Mouse (Mus musculus) heart, postnatal 0 days (tissue): ENCODE results near the gene Arfgap1. TPM values are rescaled to one million over a fixed set of nuclear protein-coding genes. Genes with fewer than 3 reads are reported as not detected.
A peak's percentile ranks its signal among the peaks of the same experiment; 100 is the strongest.

Source experiments
- ATAC-seq: fragments of 200-750 bp; cut with Nextera tagmentation; 2 replicates; pipeline ENCODE4 v1.8.0; 2017; ENCODE audit warnings: low read depth, moderate number of reproducible peaks, moderate library complexity; ENCODE audit not compliant: insufficient read depth
- DNase-seq: peaks from one replicate; pipeline ENCODE4 v3.0.0-alpha.2; 2016; ENCODE audit warnings: low spot score
- H3K27ac ChIP-seq: fragments of 300-500 bp; sonication (generic); 2 replicates; pipeline ENCODE4 v1.5.1; 2014; ENCODE audit warnings: low read depth, mild to moderate bottlenecking
- H3K27me3 ChIP-seq: fragments of 300-500 bp; sonication (generic); 2 replicates; pipeline ENCODE4 v1.6.1; 2014; ENCODE audit warnings: low read length, mixed read lengths; ENCODE audit not compliant: control insufficient read depth, insufficient read depth
- H3K36me3 ChIP-seq: fragments of 300-500 bp; sonication (generic); replicated peaks from 2 replicates; pipeline ENCODE4 v1.6.1; 2014; ENCODE audit warnings: low read length, mixed read lengths; ENCODE audit not compliant: control insufficient read depth, insufficient read depth
- H3K4me1 ChIP-seq: fragments of 300-500 bp; sonication (generic); 2 replicates; pipeline ENCODE4 v1.6.1; 2014; ENCODE audit warnings: antibody characterized with exemption; ENCODE audit not compliant: control insufficient read depth, insufficient read depth
- H3K4me2 ChIP-seq: fragments of 300-500 bp; sonication (generic); 2 replicates; pipeline ENCODE4 v1.6.1; 2014; ENCODE audit warnings: low read depth, mild to moderate bottlenecking, low read length, moderate library complexity
- H3K4me3 ChIP-seq: fragments of 300-500 bp; sonication (generic); 2 replicates; pipeline ENCODE4 v1.5.1; 2014; ENCODE audit warnings: low read depth, low read length
- H3K9ac ChIP-seq: fragments of 300-500 bp; sonication (generic); replicated peaks from 2 replicates; pipeline ENCODE4 v1.6.1; 2014; ENCODE audit warnings: low read depth, low read length, mixed read lengths
- H3K9me3 ChIP-seq: fragments of 300-500 bp; sonication (generic); replicated peaks from 2 replicates; pipeline ENCODE4 v1.6.1; 2016; ENCODE audit warnings: low read length; ENCODE audit not compliant: control insufficient read depth
- CTCF ChIP-seq: IDR thresholded peaks from 2 replicates; pipeline ENCODE4 v1.5.1; 2016; ENCODE audit warnings: antibody characterized with exemption, control low read depth, low read depth
- EP300 ChIP-seq: IDR thresholded peaks from 2 replicates; pipeline ENCODE4 v1.6.1; 2016; ENCODE audit warnings: antibody characterized with exemption, low read depth
- WGBS: fragments of 180-500 bp; shearing (Covaris S2); extraction: QIAGEN DNeasy Blood & Tissue Kit; methylation state at CpG from one replicate; pipeline ENCODE4 v1.1.7; 2014; 5-methylcytosine and 5-hydroxymethylcytosine counted together
- polyA plus RNA-seq: library from polyadenylated mRNA; unstranded; fragments of >200 nt; fragmentation: Nextera tagmentation; extraction: Ambion mirVana; gene quantifications from 2 replicates; pipeline ENCODE4 v1.2.1, GENCODE M21; 2015
- total RNA-seq: library from RNA; depleted of rRNA; stranded (reverse); fragments of >200 nt; gene quantifications from 2 replicates; pipeline ENCODE4 v1.2.3, GENCODE M21; 2014; ENCODE audit warnings: low replicate concordance; rRNA removed

Arfgap1 gene
- total and polyA plus RNA-seq, 2 experiments from 2014 or later, result 51.4 to 58.7 TPM

GRCm38 (mm10) chr2:180995457-180995856 lies 28.4 kb downstream of the Arfgap1 start:
- Histone ChIP-seq H3K9ac (no peak overlapping the region), H3K4me2 (no peak overlapping the region), H3K4me3 (no peak overlapping the region), H3K27me3 (0 out of 2 replicates have a peak, but pooled peaks cover 3% of the 10 kb centered on the region), H3K4me1 (no peaks in the 10 kb centered on the region), H3K27ac (no peak overlapping the region), H3K9me3 (no peaks in the 10 kb centered on the region), H3K36me3 (no peaks in the 10 kb centered on the region)
- ATAC-seq (no peak), DNase-seq (no peak)
- TF ChIP-seq EP300 (no peak), CTCF (no peak)
- WGBS, result 70% methylated on average over 4 of the region's 4 CpGs

DNA sequence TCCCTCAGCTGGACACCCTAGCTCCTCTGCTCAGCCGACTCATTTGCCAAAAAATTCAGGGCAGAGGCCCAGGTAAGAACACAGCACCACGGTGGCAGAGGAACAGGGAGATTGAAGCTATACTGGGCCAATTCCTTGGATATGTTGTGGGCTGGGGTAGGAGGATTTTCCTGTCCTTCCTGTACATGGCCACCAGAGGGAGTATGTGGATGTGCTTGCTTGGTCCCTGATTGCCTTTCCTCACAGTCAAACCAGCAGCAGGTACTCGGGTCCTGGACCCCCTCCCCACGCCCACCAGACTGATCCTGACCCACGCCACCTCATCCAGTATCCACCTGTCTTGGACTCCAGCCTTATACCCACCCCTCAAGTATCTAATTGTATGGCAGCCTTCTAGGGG lies 29.4 kb downstream of the Arfgap1 start:
- 14% methylated on average over 5 of the region's 5 CpGs for WGBS
- Histone ChIP-seq H3K4me3 (no peak overlapping the region), H3K9ac (no peak overlapping the region), H3K27ac (no peak overlapping the region), H3K4me2 (no peak overlapping the region), H3K4me1 (no peaks in the 10 kb centered on the region), H3K27me3 (0 out of 2 replicates have a peak, but pooled peaks cover 3% of the 10 kb centered on the region), H3K9me3 (no peaks in the 10 kb centered on the region), H3K36me3 (no peaks in the 10 kb centered on the region)
- no peak for TF ChIP-seq EP300
- peak; percentile 85 for TF ChIP-seq CTCF
- 0 out of 2 replicates have a peak, but pooled peaks have one; percentile 19 for ATAC-seq
- DNase-seq, result peak; percentile 47

- no peaks in the 10 kb centered on the region for H3K9me3 ChIP-seq
- H3K4me2 ChIP-seq, result no peak overlapping the region
- H3K4me1 ChIP-seq, result no peaks in the 10 kb centered on the region
- DNase-seq (no peak), ATAC-seq (no peak)
- 0 out of 2 replicates have a peak, but pooled peaks cover 3% of the 10 kb centered on the region for H3K27me3 ChIP-seq
- no peak overlapping the region for H3K4me3 ChIP-seq
- TF ChIP-seq CTCF (no peak), EP300 (no peak)
- H3K9ac ChIP-seq, result no peak overlapping the region
- H3K36me3 ChIP-seq, result no peaks in the 10 kb centered on the region
- 62% methylated on average over 3 of the region's 3 CpGs for WGBS
- no peak overlapping the region for H3K27ac ChIP-seq
Measured at GRCm38 (mm10) chr2:180996905-180997304, 29.9 kb downstream of the Arfgap1 start.

DNA sequence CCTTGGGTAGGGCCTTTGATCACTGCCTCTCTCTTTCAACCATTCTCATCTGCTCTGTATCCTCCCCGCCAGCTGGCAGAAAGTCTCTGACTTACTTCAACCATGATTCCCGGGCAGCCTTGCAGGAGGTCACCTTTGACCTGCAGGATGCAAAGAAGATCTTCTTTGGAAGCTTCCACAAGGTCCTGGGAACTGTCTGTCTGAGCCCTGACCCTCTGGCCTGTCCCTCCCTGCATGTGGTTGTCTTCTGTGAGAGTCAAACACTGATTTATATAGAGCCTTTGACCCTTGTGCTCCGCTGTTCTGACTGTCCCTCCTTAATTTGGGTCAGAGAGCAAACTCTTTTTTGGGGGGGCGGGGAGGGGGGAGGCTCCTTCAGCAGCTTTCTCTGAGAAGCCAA lies 40.0 kb downstream of the Arfgap1 start:
- no peak for DNase-seq
- no peak for TF ChIP-seq CTCF
- no peak for TF ChIP-seq EP300
- Histone ChIP-seq H3K27ac (no peak overlapping the region), H3K36me3 (no peaks in the 10 kb centered on the region), H3K9ac (no peak overlapping the region), H3K4me1 (no peaks in the 10 kb centered on the region), H3K27me3 (no peaks in the 10 kb centered on the region), H3K4me2 (no peak overlapping the region), H3K4me3 (no peak overlapping the region), H3K9me3 (no peaks in the 10 kb centered on the region)
- 62% methylated on average over 4 of the region's 4 CpGs for WGBS
- no peak for ATAC-seq

DNA sequence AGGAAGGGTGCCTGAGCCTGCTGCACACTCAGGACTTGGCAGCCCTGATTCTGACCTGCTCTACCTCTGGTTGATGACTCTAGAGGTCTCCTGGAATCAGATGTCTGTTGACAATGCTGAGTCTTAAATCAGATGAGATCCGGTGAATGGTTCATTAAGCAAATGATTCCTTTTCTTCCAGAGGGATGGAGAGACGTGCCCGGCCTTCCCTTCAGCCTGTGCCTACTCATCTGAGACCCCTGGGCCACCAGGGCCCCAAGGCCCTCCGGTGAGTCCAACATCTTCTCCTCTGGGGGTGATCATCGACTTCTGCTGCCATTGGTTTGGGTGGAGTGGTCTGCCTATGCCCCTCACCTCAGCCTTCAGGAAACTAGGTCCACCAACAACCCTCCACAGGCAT lies 41.3 kb downstream of the Arfgap1 start:
- no peak overlapping the region for H3K4me2 ChIP-seq
- no peak for DNase-seq
- whole genome bisulfite sequencing, result 77% methylated on average over 5 of the region's 5 CpGs
- no peak for ATAC-seq
- no peaks in the 10 kb centered on the region for H3K4me1 ChIP-seq
- no peak overlapping the region for H3K9ac ChIP-seq
- H3K27ac ChIP-seq, result no peak overlapping the region
- H3K36me3 ChIP-seq, result no peaks in the 10 kb centered on the region
- H3K9me3 ChIP-seq, result no peaks in the 10 kb centered on the region
- H3K27me3 ChIP-seq, result no peaks in the 10 kb centered on the region
- no peak overlapping the region for H3K4me3 ChIP-seq
- TF ChIP-seq CTCF, result no peak
- TF ChIP-seq EP300, result no peak

GRCm38 (mm10) chr2:181031406-181031934 lies 64.4 kb downstream of the Arfgap1 start:
- DNase-seq (no peak), ATAC-seq (no peak)
- Histone ChIP-seq H3K4me2 (no peak overlapping the region), H3K9me3 (no peaks in the 10 kb centered on the region), H3K36me3 (no peaks in the 10 kb centered on the region), H3K4me3 (no peak overlapping the region), H3K4me1 (0 out of 2 replicates have a peak, but pooled peaks cover 10% of the 10 kb centered on the region), H3K9ac (no peak overlapping the region), H3K27me3 (peaks cover 81% of the 10 kb centered on the region), H3K27ac (no peak overlapping the region)
- 76% methylated on average over 11 of the region's 11 CpGs for WGBS
- TF ChIP-seq CTCF (no peak), EP300 (no peak)

Other genes with a start within 250 kb of the Arfgap1 start
- gene Slc17a9, start 242.0 kb upstream of the Arfgap1 start, total RNA-seq, result 1.5 TPM in 1 of 2 replicates, not detected in the other
- 0.44 and 0.60 TPM in 2 replicates for gene Slc17a9, start 242.0 kb upstream of the Arfgap1 start, polyA plus RNA-seq
- gene Bhlhe23, start 190.3 kb upstream of the Arfgap1 start, total RNA-seq, result not detected in 2 replicates
- not detected in 2 replicates for gene Bhlhe23, start 190.3 kb upstream of the Arfgap1 start, polyA plus RNA-seq
- gene Ythdf1, start 46.3 kb upstream of the Arfgap1 start, total RNA-seq, result 15.8 and 51.0 TPM in 2 replicates
- gene Ythdf1, start 46.3 kb upstream of the Arfgap1 start, polyA plus RNA-seq, result 27.1 and 27.7 TPM in 2 replicates
- 0.84 TPM in 1 of 2 replicates, not detected in the other for gene Birc7, start 38.2 kb upstream of the Arfgap1 start, total RNA-seq
- gene Birc7, start 38.2 kb upstream of the Arfgap1 start, polyA plus RNA-seq, result 0.07 and 0.10 TPM in 2 replicates
- gene Nkain4, start 12.5 kb upstream of the Arfgap1 start, total RNA-seq, result 8.6 and 9.8 TPM in 2 replicates
- 27.6 and 29.6 TPM in 2 replicates for gene Nkain4, start 12.5 kb upstream of the Arfgap1 start, polyA plus RNA-seq
- gene Col20a1, start 19.3 kb downstream of the Arfgap1 start, total RNA-seq, result 0.15 and 2.0 TPM in 2 replicates
- gene Col20a1, start 19.3 kb downstream of the Arfgap1 start, polyA plus RNA-seq, result 0.05 TPM in 2 replicates
- gene Chrna4, start 76.3 kb downstream of the Arfgap1 start, total RNA-seq, result 0.81 TPM in 1 of 2 replicates, not detected in the other
- gene Chrna4, start 76.3 kb downstream of the Arfgap1 start, polyA plus RNA-seq, result 0.05 and 0.12 TPM in 2 replicates
- 0.04 and 0.08 TPM in 2 replicates for gene Kcnq2, start 168.1 kb downstream of the Arfgap1 start, total RNA-seq
- not detected in 2 replicates for gene Kcnq2, start 168.1 kb downstream of the Arfgap1 start, polyA plus RNA-seq
- gene Eef1a2, start 189.8 kb downstream of the Arfgap1 start, total RNA-seq, result 263 and 291 TPM in 2 replicates
- gene Eef1a2, start 189.8 kb downstream of the Arfgap1 start, polyA plus RNA-seq, result 19.9 and 21.6 TPM in 2 replicates
- 154 and 155 TPM in 2 replicates for gene Ppdpf, start 220.0 kb downstream of the Arfgap1 start, total RNA-seq
- gene Ppdpf, start 220.0 kb downstream of the Arfgap1 start, polyA plus RNA-seq, result 145 and 157 TPM in 2 replicates
- gene Ptk6, start 235.6 kb downstream of the Arfgap1 start, total RNA-seq, result not detected in 2 replicates
- gene Ptk6, start 235.6 kb downstream of the Arfgap1 start, polyA plus RNA-seq, result not detected in 2 replicates
- 0.04 TPM in 1 of 2 replicates, not detected in the other for gene Srms, start 246.0 kb downstream of the Arfgap1 start, total RNA-seq
- 0.08 and 0.10 TPM in 2 replicates for gene Srms, start 246.0 kb downstream of the Arfgap1 start, polyA plus RNA-seq